Mouse (Mus musculus) adrenal gland, postnatal 36 days (tissue): Measurements from ENCODE around the gene Arl15. TPM values are rescaled to one million over a fixed set of nuclear protein-coding genes. Genes with fewer than 3 reads are reported as not detected.

Experiments
- DNase-seq, 2 experiments: peaks; one replicate each; pipeline ENCODE4 v3.0.0; 2021; ENCODE audit warnings: mixed read lengths in 1 of 2
- total RNA-seq, 2 experiments: library from RNA; stranded (reverse); gene quantifications; 2 replicates each; pipeline ENCODE4 v1.2.3; 2021

Arl15 gene
- total RNA-seq, 2 experiments from 2014 or later: 31.0 to 33.2 TPM

- DNase-seq: no peak
Measured at GRCm38 (mm10) chr13:114145249-114145648, 350.9 kb downstream of the Arl15 start.

- no peak for DNase-seq
Measured at GRCm38 (mm10) chr13:114150856-114151697, 356.8 kb downstream of the Arl15 start.

- no peak for DNase-seq
Measured at GRCm38 (mm10) chr13:114151698-114152069, 357.4 kb downstream of the Arl15 start.

- no peak for DNase-seq
Measured at GRCm38 (mm10) chr13:114156689-114157088, 362.4 kb downstream of the Arl15 start.

GRCm38 (mm10) chr13:114158111-114158730, 363.9 kb downstream of the Arl15 start:
- no peak for DNase-seq

- no peak for DNase-seq
Measured at GRCm38 (mm10) chr13:114159634-114160391, 365.5 kb downstream of the Arl15 start.

GRCm38 (mm10) chr13:114162753-114163152, 368.4 kb downstream of the Arl15 start:
- DNase-seq: no peak

GRCm38 (mm10) chr13:114165616-114166015, 371.3 kb downstream of the Arl15 start:
- no peak for DNase-seq

GRCm38 (mm10) chr13:114166439-114167183, 372.3 kb downstream of the Arl15 start:
- no peak for DNase-seq

- no peak for DNase-seq
Measured at GRCm38 (mm10) chr13:114170061-114170460, 375.8 kb downstream of the Arl15 start.

- no peak for DNase-seq
Measured at GRCm38 (mm10) chr13:114171465-114171864, 377.2 kb downstream of the Arl15 start.

- no peak for DNase-seq
Measured at GRCm38 (mm10) chr13:114188107-114188506, 393.8 kb downstream of the Arl15 start.

- no peak for DNase-seq
Measured at GRCm38 (mm10) chr13:114188801-114189200, 394.5 kb downstream of the Arl15 start.

GRCm38 (mm10) chr13:114189441-114189840, 395.1 kb downstream of the Arl15 start:
- DNase-seq: no peak

GRCm38 (mm10) chr13:114190898-114191297, 396.6 kb downstream of the Arl15 start:
- no peak for DNase-seq

GRCm38 (mm10) chr13:114198252-114198799, 404.0 kb downstream of the Arl15 start:
- DNase-seq: no peak

- no peak for DNase-seq
Measured at GRCm38 (mm10) chr13:114199746-114200145, 405.4 kb downstream of the Arl15 start.

- no peak for DNase-seq
Measured at GRCm38 (mm10) chr13:114200545-114200944, 406.2 kb downstream of the Arl15 start.

GRCm38 (mm10) chr13:114202806-114203570, 408.7 kb downstream of the Arl15 start:
- no peak for DNase-seq
